Mouse (Mus musculus) small intestine, adult 2 months (tissue): ENCODE results near the gene Esrrg. TPM values are rescaled to one million over a fixed set of nuclear protein-coding genes. Genes with fewer than 3 reads are reported as not detected.

Experiments
- H3K27ac ChIP-seq: fragments of 200-500 bp; 2 replicates; pipeline ENCODE4 v1.5.1; 2012; ENCODE audit warnings: low read depth, low read length, control low read depth, inconsistent platforms; ENCODE audit not compliant: insufficient read depth
- H3K27me3 ChIP-seq: fragments of 200-500 bp; 2 replicates; pipeline ENCODE4 v1.6.1; 2012; ENCODE audit warnings: mild to moderate bottlenecking, moderate library complexity, low read length, inconsistent platforms; ENCODE audit not compliant: control insufficient read depth, insufficient read depth
- H3K36me3 ChIP-seq: fragments of 200-500 bp; 2 replicates; pipeline ENCODE4 v1.6.1; 2012; ENCODE audit warnings: mild to moderate bottlenecking, low read length, control low read depth, inconsistent platforms; ENCODE audit not compliant: control insufficient read depth, insufficient read depth
- H3K4me1 ChIP-seq: fragments of 200-500 bp; 2 replicates; pipeline ENCODE4 v1.6.1; 2012; ENCODE audit warnings: low read length, inconsistent platforms, mixed read lengths; ENCODE audit not compliant: control insufficient read depth, insufficient read depth, insufficient read length
- H3K4me3 ChIP-seq: fragments of 200-500 bp; 2 replicates; pipeline ENCODE4 v1.5.1; 2012; ENCODE audit warnings: low read depth, mild to moderate bottlenecking, control low read depth, inconsistent platforms, low read length, moderate library complexity
- CTCF ChIP-seq: fragments of 200-500 bp; IDR thresholded peaks from 2 replicates; pipeline ENCODE4 v1.5.1; 2012; ENCODE audit warnings: low read depth, mild to moderate bottlenecking, control low read depth, inconsistent platforms, low read length, moderate library complexity, mixed read lengths; ENCODE audit not compliant: insufficient replicate concordance, insufficient read length; ENCODE audit errors: extremely low read depth
- POLR2A ChIP-seq: fragments of 200-500 bp; IDR thresholded peaks from 2 replicates; pipeline ENCODE4 v1.6.1; 2012; ENCODE audit warnings: low read depth, mild to moderate bottlenecking, control low read depth, inconsistent platforms, low read length, moderate library complexity
- WGBS: fragments of 180-500 bp; shearing (Covaris S2); methylation state at CpG from one replicate; pipeline ENCODE4 v1.1.7; 2018; 5-methylcytosine and 5-hydroxymethylcytosine counted together
- polyA plus RNA-seq: library from polyadenylated mRNA; depleted of rRNA; stranded (reverse); fragments of >200 nt; gene quantifications from 2 replicates; pipeline ENCODE4 v1.2.3, GENCODE M21; 2012

Esrrg gene
- polyA plus RNA-seq, 1 experiment, result 0.72 TPM

GRCm38 (mm10) chr1:188154466-188155110, 546.0 kb downstream of the Esrrg start:
- Histone ChIP-seq H3K27ac (no peak overlapping the region), H3K36me3 (no peaks in the 10 kb centered on the region), H3K4me1 (no peaks in the 10 kb centered on the region), H3K4me3 (no peak overlapping the region), H3K27me3 (no peaks in the 10 kb centered on the region)
- no peak for TF ChIP-seq POLR2A
- no peak for TF ChIP-seq CTCF
- WGBS, result 43% methylated on average over 14 of the region's 14 CpGs

- TF ChIP-seq CTCF, result no peak
- no peak for TF ChIP-seq POLR2A
- 93% methylated on average over 22 of the region's 22 CpGs for WGBS
- Histone ChIP-seq H3K36me3 (no peaks in the 10 kb centered on the region), H3K4me3 (no peak overlapping the region), H3K4me1 (no peaks in the 10 kb centered on the region), H3K27ac (no peak overlapping the region), H3K27me3 (no peaks in the 10 kb centered on the region)
Measured at GRCm38 (mm10) chr1:188155135-188155779, 546.7 kb downstream of the Esrrg start.

DNA sequence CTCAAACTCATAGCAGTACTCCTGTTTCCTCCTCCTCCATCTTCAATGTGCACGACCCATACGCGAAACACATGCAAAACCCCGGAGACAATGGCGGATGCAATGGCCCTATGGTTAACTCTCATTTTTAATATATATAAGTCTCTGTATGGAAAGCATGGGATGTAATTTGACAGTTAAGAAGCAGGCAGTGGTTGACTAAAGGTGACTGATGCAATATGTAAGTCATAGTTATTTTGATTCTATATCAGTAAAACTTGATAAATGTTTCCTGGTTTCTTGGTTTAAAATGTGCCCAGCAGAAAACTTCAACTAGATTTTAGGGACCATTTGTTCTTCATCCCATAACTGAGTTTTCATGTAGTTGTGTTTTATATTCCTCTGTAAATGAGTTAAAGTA, 547.9 kb downstream of the Esrrg start:
- TF ChIP-seq CTCF (no peak), POLR2A (no peak)
- no peaks in the 10 kb centered on the region for H3K27me3 ChIP-seq
- H3K4me1 ChIP-seq, result no peaks in the 10 kb centered on the region
- WGBS, result 98% methylated on average over 5 of the region's 5 CpGs
- H3K27ac ChIP-seq, result no peak overlapping the region
- no peak overlapping the region for H3K4me3 ChIP-seq
- H3K36me3 ChIP-seq, result no peaks in the 10 kb centered on the region

GRCm38 (mm10) chr1:188157237-188157955, 548.8 kb downstream of the Esrrg start:
- WGBS, result 77% methylated on average over 7 of the region's 7 CpGs
- TF ChIP-seq POLR2A (no peak), CTCF (no peak)

DNA sequence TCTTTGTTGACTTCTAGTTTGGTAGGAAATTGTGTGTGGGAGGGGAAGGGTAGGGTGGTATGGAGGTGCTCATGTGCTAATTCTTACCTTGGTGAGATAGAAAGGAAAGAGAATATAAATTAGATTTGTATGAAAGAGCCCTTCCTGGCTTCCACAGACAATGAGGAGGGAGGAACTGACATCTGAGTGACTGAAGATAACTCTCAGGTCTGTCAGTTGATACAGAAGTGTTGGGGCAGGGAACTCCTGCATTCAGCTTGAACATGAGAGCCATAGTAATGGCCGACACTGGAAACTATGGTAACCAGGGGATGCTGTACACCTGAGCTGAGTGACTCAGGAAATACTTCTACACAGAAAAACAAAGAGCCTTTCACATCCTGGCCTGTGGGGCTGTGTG, 550.1 kb downstream of the Esrrg start:
- Histone ChIP-seq H3K27ac (no peak overlapping the region), H3K4me3 (no peak overlapping the region), H3K4me1 (no peaks in the 10 kb centered on the region), H3K36me3 (no peaks in the 10 kb centered on the region), H3K27me3 (no peaks in the 10 kb centered on the region)
- no peak for TF ChIP-seq CTCF
- no peak for TF ChIP-seq POLR2A
- 74% methylated on average over 1 of the region's 1 CpGs for WGBS

More at GRCm38 (mm10) chr1:188157237-188157955, 548.8 kb downstream of the Esrrg start:
- Histone ChIP-seq H3K27ac (no peak overlapping the region), H3K27me3 (no peaks in the 10 kb centered on the region), H3K4me1 (no peaks in the 10 kb centered on the region), H3K36me3 (no peaks in the 10 kb centered on the region), H3K4me3 (no peak overlapping the region)

- H3K36me3 ChIP-seq, result no peaks in the 10 kb centered on the region
- TF ChIP-seq CTCF, result no peak
- no peak for TF ChIP-seq POLR2A
- H3K4me3 ChIP-seq, result no peak overlapping the region
- H3K27me3 ChIP-seq, result no peaks in the 10 kb centered on the region
- 90% methylated on average over 2 of the region's 2 CpGs for WGBS
- H3K4me1 ChIP-seq, result no peaks in the 10 kb centered on the region
- no peak overlapping the region for H3K27ac ChIP-seq
Measured at GRCm38 (mm10) chr1:188159108-188159507, 550.5 kb downstream of the Esrrg start.

- Histone ChIP-seq H3K27ac (no peak overlapping the region), H3K4me1 (no peaks in the 10 kb centered on the region), H3K36me3 (no peaks in the 10 kb centered on the region), H3K4me3 (no peak overlapping the region), H3K27me3 (no peaks in the 10 kb centered on the region)
- TF ChIP-seq CTCF (no peak), POLR2A (no peak)
Measured at GRCm38 (mm10) chr1:188163058-188163457, 554.5 kb downstream of the Esrrg start.
